Mouse (Mus musculus) thymus, postnatal 36 days (tissue): ENCODE data around the gene Tradd.
A peak's percentile ranks its signal among the peaks of the same experiment; 100 is the strongest.

Experiments used
- DNase-seq, 2 experiments: peaks; one replicate each; pipeline ENCODE4 v3.0.0; 2022; ENCODE audit warnings: mixed read lengths in 2 of 2

The Tradd gene

GRCm38 (mm10) chr8:105264024-105264982 lies at the start of gene Tradd, which contains the start of gene Fbxl8:
Gene Tradd (minus strand): TSS chr8:105264609.
Gene Fbxl8 (plus strand): TSS chr8:105264648.
- DNase-seq: peak; percentile 77 to 83

- no peak for DNase-seq
These were observed 49.4 kb upstream of the Tradd start for GRCm38 (mm10) chr8:105313622-105314402.

GRCm38 (mm10) chr8:105312891-105313481 lies 48.6 kb upstream of the Tradd start:
- DNase-seq: no peak

GRCm38 (mm10) chr8:105311718-105312117 lies 47.3 kb upstream of the Tradd start:
- DNase-seq: no peak

GRCm38 (mm10) chr8:105310118-105310517 lies 45.7 kb upstream of the Tradd start:
- no peak for DNase-seq

- DNase-seq: peak in 1 of 2 experiments; percentile 9
These were observed 44.9 kb upstream of the Tradd start for GRCm38 (mm10) chr8:105309142-105309847.

GRCm38 (mm10) chr8:105308428-105308827 lies 44.0 kb upstream of the Tradd start:
- no peak for DNase-seq

- DNase-seq: peak in 1 of 2 experiments; percentile 13
These were observed 43.3 kb upstream of the Tradd start for GRCm38 (mm10) chr8:105307670-105308069.

GRCm38 (mm10) chr8:105306146-105306691 lies 41.8 kb upstream of the Tradd start:
- DNase-seq: no peak

- DNase-seq: peak; percentile 57 to 76
These were observed 41.1 kb upstream of the Tradd start, which contains the start of gene Elmo3 for GRCm38 (mm10) chr8:105305211-105306145. Gene Elmo3 (plus strand): TSS chr8:105305601.

- peak in 1 of 2 experiments; percentile 37 for DNase-seq
These were observed 40.2 kb upstream of the Tradd start for GRCm38 (mm10) chr8:105304325-105305210.

- DNase-seq: no peak
These were observed 39.5 kb upstream of the Tradd start for GRCm38 (mm10) chr8:105303874-105304273.

GRCm38 (mm10) chr8:105303396-105303795 lies 39.0 kb upstream of the Tradd start:
- no peak for DNase-seq

GRCm38 (mm10) chr8:105299962-105300361 lies 35.6 kb upstream of the Tradd start:
- peak in 1 of 2 experiments; percentile 18 for DNase-seq

GRCm38 (mm10) chr8:105298351-105299252 lies 34.2 kb upstream of the Tradd start:
- DNase-seq: peak; percentile 51 to 69

GRCm38 (mm10) chr8:105297511-105298192 lies 33.2 kb upstream of the Tradd start, which contains the start of gene E2f4:
Gene E2f4 (plus strand): TSS chr8:105297663.
- peak; percentile 88 to 90 for DNase-seq

GRCm38 (mm10) chr8:105295895-105296573 lies 31.6 kb upstream of the Tradd start, which contains the start of gene Exoc3l:
Gene Exoc3l (minus strand): TSS chr8:105296101.
- peak in 1 of 2 experiments; percentile 35 for DNase-seq
